Mouse (Mus musculus) lung, adult 2 months (tissue): ENCODE data around the gene Abcd1. TPM values are rescaled to one million over a fixed set of nuclear protein-coding genes. Genes with fewer than 3 reads are reported as not detected.

ENCODE experiments used
- DNase-seq: peaks from one replicate; pipeline ENCODE4 v3.0.0; 2022
- H3K4me1 ChIP-seq: fragments of 200-500 bp; 2 replicates; pipeline ENCODE4 v1.6.1; 2011; ENCODE audit warnings: low read length; ENCODE audit not compliant: control insufficient read depth, insufficient read depth
- H3K4me3 ChIP-seq: fragments of 200-500 bp; replicated peaks from 2 replicates; pipeline ENCODE3; 2011; ENCODE audit warnings: low read depth, mild to moderate bottlenecking, control low read depth, low read length; ENCODE audit errors: extremely low read depth
- CTCF ChIP-seq: fragments of 200-500 bp; IDR thresholded peaks from 2 replicates; pipeline ENCODE4 v1.5.1; 2011; ENCODE audit warnings: mild to moderate bottlenecking, low read length, control low read depth; ENCODE audit not compliant: insufficient read depth
- POLR2A ChIP-seq: fragments of 200-500 bp; IDR thresholded peaks from 2 replicates; pipeline ENCODE4 v1.6.1; 2011; ENCODE audit warnings: low read depth, mild to moderate bottlenecking, control low read depth, low read length, borderline replicate concordance; ENCODE audit errors: extremely low read depth
- WGBS: fragments of 180-500 bp; shearing (Covaris S2); methylation state at CpG from one replicate; pipeline ENCODE4 v1.1.7; 2018; 5-methylcytosine and 5-hydroxymethylcytosine counted together
- polyA plus RNA-seq: library from polyadenylated mRNA; depleted of rRNA; stranded (reverse); fragments of >200 nt; gene quantifications from 2 replicates; pipeline ENCODE4 v1.2.3, GENCODE M21; 2012; rRNA removed

Gene Abcd1
- polyA plus RNA-seq, 1 experiment = 53.6 TPM

DNA sequence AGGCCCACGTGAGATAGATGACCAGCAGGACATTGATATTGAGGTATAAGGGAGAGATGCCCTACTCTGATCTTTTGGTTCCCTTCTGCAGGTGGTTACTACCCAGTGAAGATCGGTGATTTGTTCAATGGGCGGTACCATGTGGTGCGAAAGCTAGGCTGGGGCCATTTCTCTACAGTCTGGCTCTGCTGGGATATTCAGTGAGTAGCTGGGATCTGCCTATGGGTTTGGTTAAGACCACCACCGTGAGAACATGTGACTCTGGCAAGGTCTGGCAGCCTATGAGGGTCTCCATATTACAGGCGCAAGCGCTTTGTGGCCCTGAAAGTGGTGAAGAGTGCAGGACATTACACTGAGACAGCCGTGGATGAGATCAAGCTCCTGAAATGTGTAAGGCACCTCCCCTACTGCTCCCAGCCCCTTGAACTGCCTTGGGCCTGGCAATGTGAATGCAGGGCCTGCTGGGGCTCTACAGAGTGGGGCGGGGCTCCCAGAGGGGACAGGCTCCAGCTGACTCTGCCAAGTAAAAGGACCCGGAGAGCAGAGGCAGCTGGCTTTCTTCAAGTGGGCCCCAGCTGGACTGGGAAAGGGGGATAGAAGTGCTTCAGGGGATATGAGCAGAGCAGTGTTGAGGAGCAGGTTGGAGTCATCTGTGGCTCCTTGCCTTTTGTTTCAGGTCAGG is 58.5 kb downstream of the Abcd1 start:
- no peak for DNase-seq
- TF ChIP-seq POLR2A = 0 out of 2 replicates have a peak, but pooled peaks have one; percentile 5
- no peak for TF ChIP-seq CTCF
- Histone ChIP-seq H3K4me1 (no peaks in the 10 kb centered on the region), H3K4me3 (no peak overlapping the region)
- WGBS = 72% methylated on average over 10 of the region's 10 CpGs

DNA sequence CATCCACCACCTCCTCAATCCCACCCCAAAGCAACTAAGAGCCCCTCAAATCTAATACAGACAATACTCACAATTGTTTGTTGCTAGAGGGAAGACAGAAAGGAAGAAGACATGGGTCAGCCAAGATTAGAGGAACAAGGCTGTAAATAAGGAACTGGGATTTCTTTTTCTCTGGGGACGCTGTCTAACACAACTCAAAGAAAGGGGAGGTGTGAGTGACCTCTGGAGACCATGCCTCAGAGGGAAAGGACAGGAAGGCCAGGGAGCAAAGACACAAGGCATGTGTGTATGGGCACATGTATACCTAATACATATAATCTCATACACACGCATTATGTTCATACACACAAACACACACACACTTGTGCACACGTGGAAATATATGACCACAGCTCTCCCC is 65.8 kb downstream of the Abcd1 start:
- no peak overlapping the region for H3K4me3 ChIP-seq
- DNase-seq = no peak
- TF ChIP-seq CTCF (no peak), POLR2A (no peak)
- WGBS = 73% methylated on average over 3 of the region's 3 CpGs
- H3K4me1 ChIP-seq = no peaks in the 10 kb centered on the region; the same call in 1 of the 2 replicates

DNA sequence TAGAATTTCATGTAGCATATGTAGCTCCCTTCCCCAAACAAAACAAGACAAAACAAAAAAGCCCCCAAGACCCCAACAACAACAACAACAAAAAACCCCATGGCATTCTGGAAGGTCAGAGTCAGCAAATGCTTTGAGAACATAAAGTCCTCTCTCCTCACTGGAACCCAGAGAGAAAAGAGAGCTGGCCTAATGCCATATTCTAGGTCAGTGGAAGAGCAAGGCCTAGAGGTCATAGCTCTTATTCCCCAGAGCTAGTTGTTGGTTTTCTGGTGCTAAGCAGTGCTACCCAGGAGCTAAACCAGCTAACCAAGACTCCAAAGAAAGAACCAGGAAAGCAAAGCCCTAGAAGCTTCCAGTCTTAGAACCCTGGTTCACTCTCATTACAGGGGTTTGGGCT is 69.3 kb downstream of the Abcd1 start:
- DNase-seq = no peak
- Histone ChIP-seq H3K4me3 (peak overlapping the region; percentile 98), H3K4me1 (no peaks in the 10 kb centered on the region; the same call in 1 of the 2 replicates)
- no peak for TF ChIP-seq CTCF
- TF ChIP-seq POLR2A = no peak

DNA sequence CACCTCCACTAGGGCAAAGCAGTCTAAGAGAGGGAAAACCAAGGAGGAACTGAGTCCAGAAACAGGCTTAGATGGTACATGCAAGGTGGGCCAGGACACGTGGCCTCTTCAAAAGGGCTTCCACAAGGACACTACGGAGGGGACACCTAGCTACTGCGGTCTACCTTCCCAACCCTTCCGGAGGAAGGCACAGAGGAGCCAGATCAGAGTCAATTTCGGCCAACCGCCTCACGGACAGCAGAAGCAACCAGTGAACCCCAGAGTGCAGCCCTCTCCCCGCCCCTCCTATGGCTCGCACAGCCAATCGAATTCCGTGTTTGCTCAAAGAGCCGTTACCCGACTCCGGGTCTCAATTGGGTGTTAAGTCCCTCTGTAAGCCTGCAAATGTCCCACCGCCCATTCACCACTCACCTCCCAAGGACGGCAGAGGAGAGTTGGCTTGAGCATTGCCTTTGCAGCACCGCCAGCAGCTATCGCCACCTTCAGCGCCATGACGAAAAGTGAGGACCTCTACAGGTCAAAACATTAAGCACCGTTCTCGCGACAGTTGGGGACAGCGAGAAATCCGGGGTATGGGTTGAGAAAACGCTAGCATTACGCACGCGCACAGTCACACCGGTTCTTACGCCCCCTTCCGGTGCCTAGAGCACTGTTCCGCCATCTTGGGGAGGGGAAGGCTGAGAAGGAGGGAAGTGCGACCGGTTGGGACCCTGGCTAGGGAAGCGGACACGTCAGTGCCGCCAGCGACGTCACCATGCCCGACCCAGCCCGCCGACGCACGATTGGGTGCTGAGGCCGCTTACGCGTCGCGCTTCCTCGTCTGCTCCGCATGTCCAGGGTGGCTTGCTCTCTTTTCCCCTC is 70.2 kb downstream of the Abcd1 start, which contains the start of the genes Idh3g and Ssr4:
Gene Idh3g (minus strand): TSS at position 534 of the 861 bp plus-strand sequence.
Gene Ssr4 (plus strand): TSS at position 665 of the 861 bp plus-strand sequence.
- WGBS = 28% methylated on average over 52 of the region's 52 CpGs
- H3K4me1 ChIP-seq = no peaks in the 10 kb centered on the region; the same call in 1 of the 2 replicates
- DNase-seq = peak; percentile 91

DNA sequence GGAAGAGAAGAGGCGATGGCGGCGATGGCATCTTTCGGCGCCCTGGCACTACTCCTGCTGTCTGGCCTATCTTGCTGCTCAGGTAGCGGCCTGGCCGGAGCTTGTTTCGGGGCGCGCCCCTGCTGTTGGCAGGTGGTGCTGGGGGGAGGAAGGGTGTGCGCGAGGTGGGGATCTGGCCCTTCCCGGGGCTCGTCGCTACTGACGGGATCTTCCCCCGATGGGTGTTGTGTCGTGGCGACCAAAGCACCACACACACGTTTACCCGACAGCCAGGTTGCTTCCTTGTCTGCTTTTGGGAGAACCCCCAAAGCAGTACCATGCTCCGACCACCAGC is 70.8 kb downstream of the Abcd1 start:
- peak overlapping the region; percentile 80 for H3K4me3 ChIP-seq
- no peak for DNase-seq
- WGBS = 30% methylated on average over 22 of the region's 22 CpGs
- no peaks in the 10 kb centered on the region; the same call in 1 of the 2 replicates for H3K4me1 ChIP-seq
- TF ChIP-seq CTCF = no peak
- no peak for TF ChIP-seq POLR2A

More for the DNA sequence above, 70.2 kb downstream of the Abcd1 start, which contains the start of the genes Idh3g and Ssr4:
- peak within 1 kb of the TSS; percentile 98 for H3K4me3 ChIP-seq
- TF ChIP-seq CTCF (no peak), POLR2A (peak; percentile 83; the same call in 1 of the 2 replicates)

Other genes with a start within 250 kb of the Abcd1 start
- gene Bgn, start 233.0 kb upstream of the Abcd1 start, polyA plus RNA-seq = 656 and 780 TPM in 2 replicates
- gene Atp2b3, start 213.5 kb upstream of the Abcd1 start, polyA plus RNA-seq = 0.04 TPM in 1 of 2 replicates, not detected in the other
- gene Dusp9, start 77.2 kb upstream of the Abcd1 start, polyA plus RNA-seq = 1.3 and 1.4 TPM in 2 replicates
- gene Pnck, start 56.5 kb upstream of the Abcd1 start, polyA plus RNA-seq = 5.1 and 6.1 TPM in 2 replicates
- gene Slc6a8, start 43.4 kb upstream of the Abcd1 start, polyA plus RNA-seq = 47.8 and 59.1 TPM in 2 replicates
- 39.7 and 71.0 TPM in 2 replicates for gene Bcap31, start 422 bp upstream of the Abcd1 start, polyA plus RNA-seq
- gene Plxnb3, start 40.5 kb downstream of the Abcd1 start, polyA plus RNA-seq = 1.3 and 1.4 TPM in 2 replicates
- 7.1 and 13.1 TPM in 2 replicates for gene Srpk3, start 57.8 kb downstream of the Abcd1 start, polyA plus RNA-seq
- 144 and 247 TPM in 2 replicates for gene Idh3g, start 70.3 kb downstream of the Abcd1 start, polyA plus RNA-seq
- gene Ssr4, start 70.4 kb downstream of the Abcd1 start, polyA plus RNA-seq = 153 and 171 TPM in 2 replicates
- 2.1 and 2.2 TPM in 2 replicates for gene Pdzd4, start 108.4 kb downstream of the Abcd1 start, polyA plus RNA-seq
- gene Avpr2, start 175.5 kb downstream of the Abcd1 start, polyA plus RNA-seq = not detected in 2 replicates
- gene L1cam, start 179.5 kb downstream of the Abcd1 start, polyA plus RNA-seq = 6.6 and 9.4 TPM in 2 replicates
- 27.8 and 39.0 TPM in 2 replicates for gene Arhgap4, start 205.3 kb downstream of the Abcd1 start, polyA plus RNA-seq
- 33.3 and 42.6 TPM in 2 replicates for gene Naa10, start 205.3 kb downstream of the Abcd1 start, polyA plus RNA-seq
- 37.5 and 42.3 TPM in 2 replicates for gene Renbp, start 214.3 kb downstream of the Abcd1 start, polyA plus RNA-seq
- gene Hcfc1, start 249.8 kb downstream of the Abcd1 start, polyA plus RNA-seq = 61.4 and 62.6 TPM in 2 replicates